Mouse (Mus musculus): ENCODE measurements around the gene Sv2b. TPM values are rescaled to one million over a fixed set of nuclear protein-coding genes. Genes with fewer than 3 reads are reported as not detected.

The Sv2b gene
- total and polyA plus RNA-seq, 2 experiments from 2014 or later: 21.2 to 54.1 TPM

GRCm38 (mm10) chr7:75295228-75295865, 13.7 kb downstream of the Sv2b start:
- ATAC-seq (peak; percentile 71), DNase-seq (peak; percentile 42)
- peaks cover 6% of the 10 kb centered on the region; the same call in 1 of the 2 replicates for H3K4me1 ChIP-seq (ENCODE audit: insufficient read depth)
- WGBS: 11% methylated on average over 5 of the region's 5 CpGs
- no peak overlapping the region for H3K27ac ChIP-seq (ENCODE audit: low read depth, low read length)
- H3K4me2 ChIP-seq (ENCODE audit: low read depth): no peak overlapping the region
- H3K36me3 ChIP-seq (ENCODE audit: insufficient read depth): no peaks in the 10 kb centered on the region
- no peaks in the 10 kb centered on the region for H3K27me3 ChIP-seq (ENCODE audit: insufficient read depth, low read length)
- TF ChIP-seq CTCF (IDR thresholded peaks at IDR 0.05; ENCODE audit: low read depth): no peak
- no peak overlapping the region for H3K9ac ChIP-seq
- no peak overlapping the region for H3K4me3 ChIP-seq (ENCODE audit: low read depth, low read length)
- H3K9me3 ChIP-seq (ENCODE audit: low read length): no peaks in the 10 kb centered on the region

DNA sequence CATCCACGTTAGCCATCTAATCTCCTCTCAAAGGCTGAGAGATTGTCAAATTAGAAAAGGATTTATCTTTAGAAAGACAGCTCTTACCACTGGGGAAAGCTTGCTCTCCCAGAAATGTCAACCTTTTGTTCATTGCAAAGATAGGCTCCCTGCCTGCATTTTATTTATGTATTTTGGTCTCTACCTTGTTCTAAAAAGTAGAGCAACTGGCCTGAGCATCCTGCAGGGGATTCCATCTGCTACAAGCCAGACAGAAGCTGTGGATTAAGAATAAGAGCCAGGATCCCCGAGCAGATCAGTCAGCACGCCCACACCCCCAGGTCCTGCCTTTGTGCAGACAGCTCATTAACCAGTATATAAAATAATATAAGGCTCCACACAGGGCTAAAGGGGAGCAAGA, 16.8 kb downstream of the Sv2b start:
- ATAC-seq (no peak), DNase-seq (no peak)
- Histone ChIP-seq H3K9me3 (ENCODE audit: low read length) (no peaks in the 10 kb centered on the region), H3K4me3 (ENCODE audit: low read depth, low read length) (no peak overlapping the region), H3K4me1 (ENCODE audit: insufficient read depth) (peaks cover 6% of the 10 kb centered on the region; the same call in 1 of the 2 replicates), H3K27ac (ENCODE audit: low read depth, low read length) (no peak overlapping the region), H3K9ac (no peak overlapping the region), H3K4me2 (ENCODE audit: low read depth) (no peak overlapping the region), H3K27me3 (ENCODE audit: insufficient read depth, low read length) (no peaks in the 10 kb centered on the region), H3K36me3 (ENCODE audit: insufficient read depth) (no peaks in the 10 kb centered on the region)
- 14% methylated on average over 3 of the region's 3 CpGs for WGBS
- TF ChIP-seq CTCF (IDR thresholded peaks at IDR 0.05; ENCODE audit: low read depth): no peak

- H3K9ac ChIP-seq: no peak overlapping the region
- ATAC-seq: no peak
- H3K4me1 ChIP-seq (ENCODE audit: insufficient read depth): peaks cover 6% of the 10 kb centered on the region; the same call in 1 of the 2 replicates
- no peak for TF ChIP-seq CTCF (IDR thresholded peaks at IDR 0.05; ENCODE audit: low read depth)
- H3K27me3 ChIP-seq (ENCODE audit: insufficient read depth, low read length): no peaks in the 10 kb centered on the region
- H3K4me2 ChIP-seq (ENCODE audit: low read depth): no peak overlapping the region
- no peaks in the 10 kb centered on the region for H3K36me3 ChIP-seq (ENCODE audit: insufficient read depth)
- no peak overlapping the region for H3K27ac ChIP-seq (ENCODE audit: low read depth, low read length)
- DNase-seq: no peak
- 50% methylated on average over 2 of the region's 2 CpGs for whole genome bisulfite sequencing
- H3K4me3 ChIP-seq (ENCODE audit: low read depth, low read length): no peak overlapping the region
- no peaks in the 10 kb centered on the region for H3K9me3 ChIP-seq (ENCODE audit: low read length)
Observed at GRCm38 (mm10) chr7:75290554-75290953, 18.5 kb downstream of the Sv2b start.

DNA sequence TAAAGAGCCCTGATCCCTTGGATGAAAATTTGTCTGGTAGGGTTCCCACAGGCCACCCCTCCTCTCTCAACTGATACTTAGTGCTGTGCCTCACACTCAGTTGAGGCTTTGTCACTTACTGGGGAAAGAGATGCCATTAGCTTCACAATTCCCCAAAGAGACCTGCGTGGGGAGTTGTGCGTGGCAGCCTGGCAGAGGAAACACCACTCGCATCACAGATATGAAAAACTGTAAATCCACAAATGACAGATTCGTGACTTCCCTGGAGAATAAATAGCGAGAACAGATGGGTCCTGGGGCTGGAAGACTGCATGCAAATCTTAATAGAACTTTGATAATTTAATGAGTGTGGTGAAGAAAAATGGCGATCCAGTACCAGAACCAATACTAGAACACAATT, 21.8 kb downstream of the Sv2b start:
- Histone ChIP-seq H3K9me3 (ENCODE audit: low read length) (no peaks in the 10 kb centered on the region), H3K36me3 (ENCODE audit: insufficient read depth) (no peaks in the 10 kb centered on the region), H3K27ac (ENCODE audit: low read depth, low read length) (no peak overlapping the region), H3K9ac (no peak overlapping the region), H3K4me2 (ENCODE audit: low read depth) (no peak overlapping the region), H3K27me3 (ENCODE audit: insufficient read depth, low read length) (no peaks in the 10 kb centered on the region), H3K4me1 (ENCODE audit: insufficient read depth) (no peaks in the 10 kb centered on the region), H3K4me3 (ENCODE audit: low read depth, low read length) (no peak overlapping the region)
- WGBS: 66% methylated on average over 6 of the region's 6 CpGs
- ATAC-seq (no peak), DNase-seq (no peak)
- TF ChIP-seq CTCF (IDR thresholded peaks at IDR 0.05; ENCODE audit: low read depth): no peak

DNA sequence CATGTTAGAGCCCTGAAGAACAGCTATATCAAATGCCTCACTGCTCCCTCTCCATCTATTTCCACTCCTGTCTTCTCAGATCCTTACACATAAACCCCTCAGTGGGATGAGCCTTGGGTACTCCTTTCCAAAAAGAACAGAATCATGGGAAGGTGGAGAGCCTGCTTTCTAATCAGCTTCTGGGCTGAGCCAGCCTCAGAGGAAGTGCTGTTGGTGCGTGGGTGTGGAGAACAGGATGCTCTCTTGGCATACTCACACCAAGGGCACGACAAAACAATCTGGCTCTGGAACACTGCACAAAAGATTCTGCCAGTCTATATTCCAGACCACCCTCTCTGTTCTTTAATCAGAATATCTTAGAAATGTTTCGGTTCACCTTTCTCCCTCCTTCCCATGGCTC, 26.1 kb downstream of the Sv2b start:
- H3K9ac ChIP-seq: no peak overlapping the region
- no peaks in the 10 kb centered on the region for H3K9me3 ChIP-seq (ENCODE audit: low read length)
- no peak overlapping the region for H3K4me2 ChIP-seq (ENCODE audit: low read depth)
- WGBS: 75% methylated on average over 3 of the region's 3 CpGs
- no peak overlapping the region for H3K4me3 ChIP-seq (ENCODE audit: low read depth, low read length)
- ATAC-seq (no peak), DNase-seq (no peak)
- no peak for TF ChIP-seq CTCF (IDR thresholded peaks at IDR 0.05; ENCODE audit: low read depth)
- H3K27ac ChIP-seq (ENCODE audit: low read depth, low read length): no peak overlapping the region
- no peaks in the 10 kb centered on the region for H3K27me3 ChIP-seq (ENCODE audit: insufficient read depth, low read length)
- no peaks in the 10 kb centered on the region for H3K36me3 ChIP-seq (ENCODE audit: insufficient read depth)
- 0 out of 2 replicates have a peak, but pooled peaks cover 4% of the 10 kb centered on the region for H3K4me1 ChIP-seq (ENCODE audit: insufficient read depth)

DNA sequence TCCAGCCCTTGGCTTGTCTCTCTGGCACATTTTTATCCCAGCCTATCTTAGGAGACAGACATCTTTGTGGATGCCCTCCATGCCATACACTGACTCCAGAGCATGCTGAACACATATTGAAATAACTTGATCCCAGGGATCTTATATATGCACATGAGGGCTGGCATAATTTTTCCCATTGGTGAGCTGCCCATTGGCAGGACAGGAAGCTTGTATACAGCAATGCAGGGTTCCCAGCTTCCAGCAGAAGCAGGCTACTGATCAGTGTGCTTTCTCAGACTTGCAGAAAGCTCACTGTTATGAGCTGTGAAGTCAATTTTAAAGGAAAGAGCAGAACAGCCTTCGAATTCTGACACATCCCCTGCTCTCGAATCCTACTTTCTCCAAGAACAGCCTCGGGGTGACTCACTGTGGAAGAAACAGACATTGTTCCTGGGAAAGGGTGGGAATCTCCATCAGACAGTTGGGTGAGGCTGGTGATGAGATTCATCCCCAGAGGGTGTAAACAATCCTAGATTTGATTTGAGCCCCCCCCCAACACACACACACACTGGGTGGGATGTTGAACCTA, 26.9 kb downstream of the Sv2b start:
- peak; percentile 50; the same call in 1 of the 2 replicates for ATAC-seq
- H3K4me2 ChIP-seq (ENCODE audit: low read depth): no peak overlapping the region
- no peak overlapping the region for H3K4me3 ChIP-seq (ENCODE audit: low read depth, low read length)
- WGBS: 71% methylated on average over 3 of the region's 3 CpGs
- no peaks in the 10 kb centered on the region for H3K27me3 ChIP-seq (ENCODE audit: insufficient read depth, low read length)
- H3K27ac ChIP-seq (ENCODE audit: low read depth, low read length): no peak overlapping the region
- no peak overlapping the region for H3K9ac ChIP-seq
- DNase-seq: peak; percentile 50
- no peaks in the 10 kb centered on the region for H3K9me3 ChIP-seq (ENCODE audit: low read length)
- 0 out of 2 replicates have a peak, but pooled peaks cover 4% of the 10 kb centered on the region for H3K4me1 ChIP-seq (ENCODE audit: insufficient read depth)
- no peak for TF ChIP-seq CTCF (IDR thresholded peaks at IDR 0.05; ENCODE audit: low read depth)
- H3K36me3 ChIP-seq (ENCODE audit: insufficient read depth): no peaks in the 10 kb centered on the region

GRCm38 (mm10) chr7:75281106-75281505, 28.0 kb downstream of the Sv2b start:
- no peak overlapping the region for H3K4me2 ChIP-seq (ENCODE audit: low read depth)
- no peaks in the 10 kb centered on the region for H3K9me3 ChIP-seq (ENCODE audit: low read length)
- H3K27me3 ChIP-seq (ENCODE audit: insufficient read depth, low read length): no peaks in the 10 kb centered on the region
- 0 out of 2 replicates have a peak, but pooled peaks cover 4% of the 10 kb centered on the region for H3K4me1 ChIP-seq (ENCODE audit: insufficient read depth)
- no peak overlapping the region for H3K4me3 ChIP-seq (ENCODE audit: low read depth, low read length)
- 86% methylated on average over 4 of the region's 4 CpGs for WGBS
- no peak for DNase-seq
- ATAC-seq: no peak
- H3K36me3 ChIP-seq (ENCODE audit: insufficient read depth): no peaks in the 10 kb centered on the region
- TF ChIP-seq CTCF (IDR thresholded peaks at IDR 0.05; ENCODE audit: low read depth): no peak
- H3K9ac ChIP-seq: no peak overlapping the region
- H3K27ac ChIP-seq (ENCODE audit: low read depth, low read length): no peak overlapping the region

All from forebrain, postnatal 0 days (tissue).